Mouse (Mus musculus) neural tube, embryonic 12.5 days (tissue): ENCODE data around the gene Itpr1. TPM values are rescaled to one million over a fixed set of nuclear protein-coding genes. Genes with fewer than 3 reads are reported as not detected.

Experiments used
- ATAC-seq: fragments of 200-750 bp; cut with Nextera tagmentation; 2 replicates; pipeline ENCODE4 v1.8.0; 2017; ENCODE audit warnings: low read depth, mild to moderate bottlenecking, moderate TSS enrichment, moderate library complexity; ENCODE audit not compliant: low FRiP score
- H3K27ac ChIP-seq: fragments of 300-500 bp; sonication (generic); 2 replicates; pipeline ENCODE4 v1.5.1; 2016
- H3K27me3 ChIP-seq: fragments of 300-500 bp; sonication (generic); replicated peaks from 2 replicates; pipeline ENCODE4 v1.6.1; 2016; ENCODE audit warnings: mild to moderate bottlenecking
- H3K36me3 ChIP-seq: fragments of 300-500 bp; sonication (generic); 2 replicates; pipeline ENCODE4 v1.6.1; 2016; ENCODE audit warnings: mild to moderate bottlenecking
- H3K4me1 ChIP-seq: fragments of 300-500 bp; sonication (generic); 2 replicates; pipeline ENCODE4 v1.6.1; 2016
- H3K4me2 ChIP-seq: fragments of 300-500 bp; sonication (generic); replicated peaks from 2 replicates; pipeline ENCODE4 v1.6.1; 2016; ENCODE audit warnings: mild to moderate bottlenecking
- H3K4me3 ChIP-seq: fragments of 300-500 bp; sonication (generic); 2 replicates; pipeline ENCODE4 v1.5.1; 2016
- H3K9ac ChIP-seq: fragments of 300-500 bp; sonication (generic); 2 replicates; pipeline ENCODE4 v1.6.1; 2016; ENCODE audit warnings: mild to moderate bottlenecking
- H3K9me3 ChIP-seq: fragments of 300-500 bp; sonication (generic); 2 replicates; pipeline ENCODE4 v1.6.1; 2016; ENCODE audit warnings: mild to moderate bottlenecking
- WGBS: fragments of 180-500 bp; shearing (Covaris S2); methylation state at CpG from one replicate; pipeline ENCODE4 v1.1.7; 2016; 5-methylcytosine and 5-hydroxymethylcytosine counted together
- polyA plus RNA-seq: library from polyadenylated mRNA; unstranded; fragments of >200 nt; fragmentation: Nextera tagmentation; extraction: Ambion mirVana; gene quantifications from 2 replicates; pipeline ENCODE4 v1.2.1, GENCODE M21; 2016

Gene Itpr1
- polyA plus RNA-seq, 1 experiment from 2014 or later = 6.9 TPM

- no peak overlapping the region for H3K9ac ChIP-seq
- H3K27me3 ChIP-seq = no peaks in the 10 kb centered on the region
- H3K27ac ChIP-seq = no peak overlapping the region
- H3K36me3 ChIP-seq = no peaks in the 10 kb centered on the region
- H3K4me1 ChIP-seq = no peaks in the 10 kb centered on the region; the same call in 1 of the 2 replicates
- no peak for ATAC-seq
- no peak overlapping the region for H3K4me2 ChIP-seq
- 90% methylated on average over 12 of the region's 12 CpGs for WGBS
- H3K9me3 ChIP-seq = no peaks in the 10 kb centered on the region
- no peak overlapping the region for H3K4me3 ChIP-seq
Observed at GRCm38 (mm10) chr6:108303619-108304567, 91.0 kb downstream of the Itpr1 start.

DNA sequence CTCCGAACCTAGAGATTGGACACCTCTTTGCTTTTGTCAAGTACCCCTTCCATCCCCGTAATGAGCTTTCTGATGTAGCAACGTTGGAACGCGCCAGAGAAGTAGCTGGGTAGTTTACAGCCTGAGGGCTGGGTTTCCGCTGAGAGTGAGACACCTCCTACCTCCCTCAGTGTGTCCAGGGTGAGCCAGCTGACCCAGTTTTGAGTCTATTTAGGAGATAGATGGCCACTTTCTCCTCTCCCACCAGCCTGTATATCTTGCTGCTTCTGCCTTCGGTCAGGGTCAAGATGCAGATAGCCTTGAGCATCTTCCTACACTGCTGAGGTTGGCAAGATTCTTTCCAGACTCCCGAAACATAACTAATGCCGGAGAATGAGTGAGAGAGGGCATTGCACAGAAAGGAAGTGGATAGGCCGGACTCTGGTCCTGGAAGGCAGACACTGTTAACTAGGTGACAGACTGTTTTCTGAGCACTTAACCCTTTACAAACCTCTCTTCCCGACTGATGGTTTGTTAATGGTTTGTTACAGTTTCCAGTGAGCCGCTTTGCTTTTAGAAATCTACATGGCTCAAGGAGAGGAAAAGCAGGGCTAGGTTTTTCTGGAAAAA, 92.4 kb downstream of the Itpr1 start:
- WGBS = 61% methylated on average over 12 of the region's 12 CpGs
- H3K4me3 ChIP-seq = no peak overlapping the region
- no peak overlapping the region for H3K4me2 ChIP-seq
- no peaks in the 10 kb centered on the region for H3K9me3 ChIP-seq
- no peak overlapping the region for H3K9ac ChIP-seq
- H3K36me3 ChIP-seq = no peaks in the 10 kb centered on the region
- peaks cover 8% of the 10 kb centered on the region for H3K4me1 ChIP-seq
- no peak for ATAC-seq
- no peaks in the 10 kb centered on the region for H3K27me3 ChIP-seq
- no peak overlapping the region for H3K27ac ChIP-seq

DNA sequence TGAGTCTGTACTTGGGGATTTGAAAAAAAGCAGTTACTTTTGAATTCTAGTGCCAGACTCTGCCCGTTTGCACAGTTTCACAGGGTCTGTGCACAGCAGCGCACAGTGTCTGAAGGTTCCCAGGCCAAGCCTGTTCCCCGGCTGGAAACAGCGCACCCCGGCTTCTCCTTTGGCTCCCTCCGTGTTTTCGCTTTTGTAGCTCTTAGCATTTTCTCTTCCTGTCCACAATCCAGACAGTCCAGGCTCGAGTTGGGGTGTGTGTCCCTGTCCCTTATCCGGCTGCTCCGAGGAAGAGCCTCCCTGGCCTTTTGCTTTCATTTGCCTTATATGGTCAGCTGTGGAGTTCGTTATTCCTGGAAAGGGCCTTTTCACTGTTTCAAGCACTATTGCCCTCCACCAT, 93.3 kb downstream of the Itpr1 start:
- no peak overlapping the region for H3K4me3 ChIP-seq
- 71% methylated on average over 11 of the region's 11 CpGs for WGBS
- no peak overlapping the region for H3K9ac ChIP-seq
- peaks cover 8% of the 10 kb centered on the region for H3K4me1 ChIP-seq
- no peaks in the 10 kb centered on the region for H3K9me3 ChIP-seq
- ATAC-seq = no peak
- no peak overlapping the region for H3K4me2 ChIP-seq
- no peak overlapping the region for H3K27ac ChIP-seq
- H3K36me3 ChIP-seq = no peaks in the 10 kb centered on the region
- H3K27me3 ChIP-seq = no peaks in the 10 kb centered on the region

GRCm38 (mm10) chr6:108306910-108307584, 94.2 kb downstream of the Itpr1 start:
- Histone ChIP-seq H3K36me3 (no peaks in the 10 kb centered on the region), H3K4me3 (no peak overlapping the region), H3K9me3 (no peaks in the 10 kb centered on the region), H3K9ac (no peak overlapping the region), H3K27ac (no peak overlapping the region), H3K27me3 (no peaks in the 10 kb centered on the region), H3K4me1 (peaks cover 8% of the 10 kb centered on the region), H3K4me2 (no peak overlapping the region)
- 68% methylated on average over 9 of the region's 9 CpGs for WGBS
- ATAC-seq = no peak

GRCm38 (mm10) chr6:108307770-108308169, 94.9 kb downstream of the Itpr1 start:
- Histone ChIP-seq H3K4me1 (peaks cover 8% of the 10 kb centered on the region), H3K27ac (no peak overlapping the region), H3K36me3 (no peaks in the 10 kb centered on the region), H3K4me3 (no peak overlapping the region), H3K9me3 (no peaks in the 10 kb centered on the region), H3K9ac (no peak overlapping the region), H3K27me3 (no peaks in the 10 kb centered on the region), H3K4me2 (no peak overlapping the region)
- 89% methylated on average over 6 of the region's 6 CpGs for WGBS
- no peak for ATAC-seq

- Histone ChIP-seq H3K4me3 (no peak overlapping the region), H3K4me2 (no peak overlapping the region), H3K4me1 (peaks cover 8% of the 10 kb centered on the region), H3K27me3 (no peaks in the 10 kb centered on the region), H3K9me3 (no peaks in the 10 kb centered on the region), H3K27ac (no peak overlapping the region), H3K9ac (no peak overlapping the region), H3K36me3 (no peaks in the 10 kb centered on the region)
- WGBS = 54% methylated on average over 8 of the region's 8 CpGs
- ATAC-seq = no peak; the same call in 1 of the 2 replicates
Observed at GRCm38 (mm10) chr6:108309391-108310182, 96.7 kb downstream of the Itpr1 start.

- Histone ChIP-seq H3K9ac (no peak overlapping the region), H3K27me3 (no peaks in the 10 kb centered on the region), H3K4me1 (peaks cover 8% of the 10 kb centered on the region), H3K4me3 (no peak overlapping the region), H3K27ac (no peak overlapping the region), H3K4me2 (no peak overlapping the region), H3K36me3 (no peaks in the 10 kb centered on the region), H3K9me3 (no peaks in the 10 kb centered on the region)
- no peak for ATAC-seq
- 85% methylated on average over 1 of the region's 1 CpGs for WGBS
Observed at GRCm38 (mm10) chr6:108313056-108313455, 100.2 kb downstream of the Itpr1 start.

DNA sequence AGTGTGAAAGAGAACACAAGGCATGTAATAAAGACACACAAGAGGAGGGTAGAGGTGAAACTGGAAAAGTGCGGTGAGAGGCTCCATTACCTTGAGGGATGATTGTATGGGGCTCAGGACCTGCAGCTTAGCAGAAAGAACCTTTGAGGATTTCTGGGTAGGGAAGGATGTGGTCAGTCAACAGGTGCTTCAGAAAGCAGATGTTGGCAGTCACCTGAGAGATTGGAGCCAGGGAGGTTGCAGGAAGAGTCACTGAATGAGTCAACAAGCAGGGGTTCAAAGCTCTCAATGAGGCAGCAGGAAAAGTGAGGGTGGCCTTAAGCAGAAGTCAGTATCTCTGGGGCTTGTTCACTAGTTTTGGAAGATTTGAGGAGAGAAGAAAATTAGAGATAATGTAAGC, 101.1 kb downstream of the Itpr1 start:
- Histone ChIP-seq H3K9ac (no peak overlapping the region), H3K4me2 (no peak overlapping the region), H3K27me3 (no peaks in the 10 kb centered on the region), H3K9me3 (no peaks in the 10 kb centered on the region), H3K4me3 (no peak overlapping the region), H3K36me3 (no peaks in the 10 kb centered on the region), H3K27ac (no peak overlapping the region), H3K4me1 (peaks cover 8% of the 10 kb centered on the region)
- 93% methylated on average over 1 of the region's 1 CpGs for WGBS
- ATAC-seq = no peak

DNA sequence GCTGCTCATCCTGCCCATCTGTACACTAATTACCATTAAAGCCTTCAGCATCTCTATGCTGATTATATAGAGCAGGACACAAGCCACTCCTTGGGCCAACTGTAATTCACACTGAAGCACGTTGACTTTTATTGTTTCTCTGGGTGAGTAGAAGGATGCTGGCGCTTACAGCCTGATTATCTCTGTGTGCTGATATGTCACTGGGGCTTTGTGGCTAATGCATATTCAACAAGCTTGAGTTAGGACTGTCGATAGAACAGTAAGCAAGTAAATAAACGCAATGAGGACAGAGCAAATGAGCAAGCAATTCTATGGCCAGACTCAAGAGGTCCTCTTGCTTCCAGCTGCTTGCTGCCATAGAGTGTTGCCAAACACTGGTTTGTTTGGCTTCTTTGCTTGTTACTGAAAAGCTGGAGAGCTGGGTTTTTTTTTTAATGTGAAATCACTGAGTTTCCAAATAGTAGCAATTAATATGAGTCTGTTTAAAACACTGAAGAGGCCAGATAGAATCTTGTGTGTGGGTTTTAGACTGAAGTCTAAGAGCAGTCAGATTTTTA, 103.5 kb downstream of the Itpr1 start:
- no peak overlapping the region for H3K27ac ChIP-seq
- no peaks in the 10 kb centered on the region for H3K27me3 ChIP-seq
- H3K4me1 ChIP-seq = no peaks in the 10 kb centered on the region
- no peak overlapping the region for H3K4me3 ChIP-seq
- no peak overlapping the region for H3K4me2 ChIP-seq
- no peak overlapping the region for H3K9ac ChIP-seq
- WGBS = 61% methylated on average over 4 of the region's 4 CpGs
- H3K9me3 ChIP-seq = no peaks in the 10 kb centered on the region
- ATAC-seq = no peak
- no peaks in the 10 kb centered on the region for H3K36me3 ChIP-seq

DNA sequence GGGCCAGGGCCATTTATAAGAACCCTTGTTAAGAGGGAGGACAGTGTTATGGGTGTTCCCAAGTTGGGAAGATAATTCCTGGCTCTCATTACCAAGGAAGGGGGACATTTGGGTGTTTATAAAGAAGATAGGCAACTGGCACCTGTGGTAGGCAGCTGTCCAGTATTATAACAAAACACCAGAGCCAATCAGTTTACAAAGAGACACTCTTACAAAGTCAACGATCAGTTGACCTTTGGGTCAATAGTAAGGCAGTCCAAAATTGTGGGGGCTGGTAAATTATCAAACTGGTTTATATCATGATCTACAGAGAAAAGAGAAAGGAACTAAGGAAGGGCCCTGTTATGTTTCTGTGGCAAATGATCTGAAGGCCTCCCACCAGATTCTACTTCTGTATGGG, 104.1 kb downstream of the Itpr1 start:
- Histone ChIP-seq H3K9ac (no peak overlapping the region), H3K4me3 (no peak overlapping the region), H3K36me3 (no peaks in the 10 kb centered on the region), H3K27ac (no peak overlapping the region), H3K4me2 (no peak overlapping the region), H3K4me1 (no peaks in the 10 kb centered on the region), H3K9me3 (no peaks in the 10 kb centered on the region), H3K27me3 (no peaks in the 10 kb centered on the region)
- ATAC-seq = no peak
- 84% methylated on average over 1 of the region's 1 CpGs for WGBS

- H3K27me3 ChIP-seq = no peaks in the 10 kb centered on the region
- 88% methylated on average over 2 of the region's 2 CpGs for WGBS
- H3K36me3 ChIP-seq = no peaks in the 10 kb centered on the region
- H3K4me3 ChIP-seq = no peak overlapping the region
- no peaks in the 10 kb centered on the region for H3K9me3 ChIP-seq
- H3K27ac ChIP-seq = no peak overlapping the region
- no peak overlapping the region for H3K4me2 ChIP-seq
- H3K4me1 ChIP-seq = no peaks in the 10 kb centered on the region
- no peak overlapping the region for H3K9ac ChIP-seq
- no peak for ATAC-seq
Observed at GRCm38 (mm10) chr6:108321653-108322052, 108.8 kb downstream of the Itpr1 start.
